Mouse (Mus musculus) midbrain, postnatal 0 days (tissue): ENCODE data around the gene Chrnb2. TPM values are rescaled to one million over a fixed set of nuclear protein-coding genes. Genes with fewer than 3 reads are reported as not detected.

Experiments used
- ATAC-seq: fragments of 200-750 bp; cut with Nextera tagmentation; 2 replicates; pipeline ENCODE4 v1.8.0; 2017; ENCODE audit warnings: moderate number of reproducible peaks, mild to moderate bottlenecking, moderate TSS enrichment, moderate library complexity; ENCODE audit not compliant: low FRiP score
- DNase-seq: peaks from one replicate; pipeline ENCODE4 v3.0.0-alpha.2; 2015; ENCODE audit warnings: low spot score
- H3K27ac ChIP-seq: fragments of 300-500 bp; sonication (generic); 2 replicates; pipeline ENCODE4 v1.5.1; 2014; ENCODE audit warnings: low read depth, mild to moderate bottlenecking, low read length, mixed read lengths
- H3K27me3 ChIP-seq: fragments of 300-500 bp; sonication (generic); 2 replicates; pipeline ENCODE4 v1.6.1; 2014; ENCODE audit warnings: low read length, control low read depth, mixed read lengths; ENCODE audit not compliant: insufficient read depth
- H3K36me3 ChIP-seq: fragments of 300-500 bp; sonication (generic); 2 replicates; pipeline ENCODE4 v1.6.1; 2014; ENCODE audit warnings: low read length, control low read depth, mixed read lengths; ENCODE audit not compliant: insufficient read depth
- H3K4me1 ChIP-seq: fragments of 300-500 bp; sonication (generic); 2 replicates; pipeline ENCODE4 v1.6.1; 2014; ENCODE audit warnings: mild to moderate bottlenecking, control low read depth, antibody characterized with exemption, low read length, mixed read lengths; ENCODE audit not compliant: insufficient read depth
- H3K4me2 ChIP-seq: fragments of 300-500 bp; sonication (generic); 2 replicates; pipeline ENCODE4 v1.6.1; 2014; ENCODE audit warnings: low read depth, mild to moderate bottlenecking, low read length, mixed read lengths; ENCODE audit not compliant: poor library complexity, severe bottlenecking
- H3K4me3 ChIP-seq: fragments of 300-500 bp; sonication (generic); 2 replicates; pipeline ENCODE4 v1.5.1; 2014; ENCODE audit warnings: low read depth, mild to moderate bottlenecking, low read length, moderate library complexity
- H3K9ac ChIP-seq: fragments of 300-500 bp; sonication (generic); replicated peaks from 2 replicates; pipeline ENCODE4 v1.6.1; 2014; ENCODE audit warnings: mild to moderate bottlenecking, low read length, moderate library complexity, mixed read lengths; ENCODE audit not compliant: poor library complexity, severe bottlenecking
- H3K9me3 ChIP-seq: fragments of 300-500 bp; sonication (generic); 2 replicates; pipeline ENCODE4 v1.6.1; 2016; ENCODE audit warnings: low read length, control low read depth
- CTCF ChIP-seq: IDR thresholded peaks from 2 replicates; pipeline ENCODE4 v1.5.1; 2016; ENCODE audit warnings: antibody characterized with exemption, mild to moderate bottlenecking
- WGBS: fragments of 180-500 bp; shearing (Covaris S2); extraction: QIAGEN DNeasy Blood & Tissue Kit; methylation state at CpG from one replicate; pipeline ENCODE4 v1.1.7; 2014; 5-methylcytosine and 5-hydroxymethylcytosine counted together
- polyA plus RNA-seq: library from polyadenylated mRNA; unstranded; fragments of >200 nt; fragmentation: Nextera tagmentation; extraction: Ambion mirVana; gene quantifications from 2 replicates; pipeline ENCODE4 v1.2.1, GENCODE M21; 2015
- total RNA-seq: library from RNA; depleted of rRNA; stranded (reverse); fragments of >200 nt; gene quantifications from 2 replicates; pipeline ENCODE4 v1.2.3, GENCODE M21; 2014

Gene Chrnb2
- total and polyA plus RNA-seq, 2 experiments from 2014 or later = 20.5 to 47.3 TPM

DNA sequence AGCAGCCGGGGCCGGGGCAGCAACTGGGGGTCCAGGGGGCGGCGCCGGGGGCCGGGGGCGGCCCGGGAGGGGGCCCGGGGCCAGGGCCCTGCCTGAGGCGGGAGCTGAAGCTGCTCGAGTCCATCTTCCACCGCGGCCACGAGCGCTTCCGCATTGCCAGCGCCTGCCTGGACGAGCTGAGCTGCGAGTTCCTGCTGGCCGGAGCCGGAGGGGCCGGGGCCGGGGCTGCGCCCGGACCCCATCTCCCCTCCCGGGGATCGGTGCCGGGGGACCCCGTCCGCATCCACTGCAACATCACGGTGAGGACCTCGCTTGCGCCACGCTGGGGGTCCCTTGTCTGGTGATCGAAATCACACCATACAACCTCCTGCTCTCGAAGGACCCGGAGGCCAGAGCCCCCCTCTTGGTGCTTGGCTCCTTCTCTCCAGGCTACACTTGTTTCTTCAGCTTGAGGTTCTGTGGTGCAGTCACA is 9.3 kb upstream of the Chrnb2 start:
- no peaks in the 10 kb centered on the region for H3K9me3 ChIP-seq
- TF ChIP-seq CTCF = no peak
- ATAC-seq = no peak; the same call in none of the 2 replicates
- DNase-seq = peak; percentile 22
- peaks cover 19% of the 10 kb centered on the region for H3K36me3 ChIP-seq
- peak overlapping the region; percentile 93 for H3K27ac ChIP-seq
- peak overlapping the region; percentile 97 for H3K9ac ChIP-seq
- WGBS = 1% methylated on average over 26 of the region's 37 CpGs
- peak overlapping the region; percentile 92 for H3K4me2 ChIP-seq
- H3K4me1 ChIP-seq = peaks cover 14% of the 10 kb centered on the region
- H3K4me3 ChIP-seq = peak overlapping the region; percentile 94
- H3K27me3 ChIP-seq = no peaks in the 10 kb centered on the region

DNA sequence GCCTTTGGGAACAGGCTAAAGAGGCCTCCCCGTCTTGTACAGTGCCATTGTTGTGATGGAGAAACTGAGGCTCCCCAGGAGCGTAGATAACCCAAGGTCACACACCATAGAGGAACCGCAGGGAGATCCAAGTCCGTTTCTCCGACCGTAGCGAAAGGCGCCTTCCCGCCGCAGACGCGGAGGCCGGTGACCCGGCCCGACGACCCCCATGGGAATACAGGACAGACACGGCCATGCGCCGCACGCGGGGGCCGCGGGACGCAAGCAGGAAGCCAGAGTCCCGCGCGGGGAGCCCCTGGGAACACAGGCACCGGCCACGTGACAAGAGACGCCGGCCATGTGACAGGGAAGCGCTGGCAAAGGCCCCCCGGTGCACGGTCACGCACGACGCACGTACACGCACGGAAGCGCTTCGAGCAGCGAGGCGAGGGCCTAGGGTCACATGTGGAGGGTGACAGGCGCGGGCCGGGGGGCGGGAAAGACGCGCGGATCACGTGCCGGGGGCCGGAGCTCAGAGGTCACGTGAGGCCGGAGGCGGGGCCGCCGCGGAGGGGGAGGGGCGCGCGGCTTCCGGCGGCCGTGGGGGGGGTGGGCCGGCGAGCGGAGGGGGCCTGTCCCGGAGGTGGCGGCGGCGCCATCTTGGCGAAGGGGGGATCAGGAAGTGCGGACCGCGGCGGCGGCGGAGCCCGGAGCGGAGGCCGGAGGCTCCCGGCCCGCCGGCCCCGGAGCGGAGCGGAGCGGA is 8.7 kb upstream of the Chrnb2 start, which contains the start of gene Ube2q1:
Gene Ube2q1 (plus strand): TSS at position 649 of the 742 bp plus-strand sequence.
- ATAC-seq = peak; percentile 96
- H3K36me3 ChIP-seq = peaks cover 13% of the 10 kb centered on the region
- H3K27me3 ChIP-seq = no peaks in the 10 kb centered on the region
- peak; percentile 98 for DNase-seq
- WGBS = under 1% methylated on average over 57 of the region's 90 CpGs
- peak within 1 kb of the TSS; percentile 97 for H3K9ac ChIP-seq
- peak within 1 kb of the TSS; percentile 93 for H3K27ac ChIP-seq
- TF ChIP-seq CTCF = no peak
- H3K4me3 ChIP-seq = peak within 1 kb of the TSS; percentile 94
- peak within 1 kb of the TSS; percentile 92 for H3K4me2 ChIP-seq
- peaks cover 14% of the 10 kb centered on the region for H3K4me1 ChIP-seq
- no peaks in the 10 kb centered on the region for H3K9me3 ChIP-seq

DNA sequence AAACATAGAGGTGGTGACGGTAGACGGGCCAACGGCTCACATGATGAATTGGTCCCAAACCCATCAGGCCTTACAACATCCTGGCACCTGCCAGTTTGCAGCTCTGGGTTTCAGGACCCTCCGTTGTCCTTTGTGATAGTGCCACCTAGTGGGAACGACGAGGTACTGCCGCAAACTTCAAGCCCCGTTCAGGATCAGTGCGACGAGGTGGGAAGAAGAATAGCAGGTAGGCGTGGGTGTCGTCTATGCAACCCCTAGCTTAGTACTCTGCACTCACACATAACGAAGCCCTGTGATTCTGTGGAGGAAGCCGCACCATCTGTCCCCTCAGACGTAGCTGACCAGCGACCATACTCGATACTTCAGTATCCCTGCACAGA is 8.1 kb upstream of the Chrnb2 start:
- peaks cover 14% of the 10 kb centered on the region for H3K4me1 ChIP-seq
- peak; percentile 99 for TF ChIP-seq CTCF
- H3K27ac ChIP-seq = peak overlapping the region; percentile 93
- peak; percentile 91 for DNase-seq
- H3K36me3 ChIP-seq = peaks cover 12% of the 10 kb centered on the region
- H3K27me3 ChIP-seq = no peaks in the 10 kb centered on the region
- under 1% methylated on average over 17 of the region's 17 CpGs for WGBS
- H3K9me3 ChIP-seq = no peaks in the 10 kb centered on the region
- peak overlapping the region; percentile 92 for H3K4me2 ChIP-seq
- H3K4me3 ChIP-seq = peak overlapping the region; percentile 94
- H3K9ac ChIP-seq = peak overlapping the region; percentile 97
- peak; percentile 77 for ATAC-seq

DNA sequence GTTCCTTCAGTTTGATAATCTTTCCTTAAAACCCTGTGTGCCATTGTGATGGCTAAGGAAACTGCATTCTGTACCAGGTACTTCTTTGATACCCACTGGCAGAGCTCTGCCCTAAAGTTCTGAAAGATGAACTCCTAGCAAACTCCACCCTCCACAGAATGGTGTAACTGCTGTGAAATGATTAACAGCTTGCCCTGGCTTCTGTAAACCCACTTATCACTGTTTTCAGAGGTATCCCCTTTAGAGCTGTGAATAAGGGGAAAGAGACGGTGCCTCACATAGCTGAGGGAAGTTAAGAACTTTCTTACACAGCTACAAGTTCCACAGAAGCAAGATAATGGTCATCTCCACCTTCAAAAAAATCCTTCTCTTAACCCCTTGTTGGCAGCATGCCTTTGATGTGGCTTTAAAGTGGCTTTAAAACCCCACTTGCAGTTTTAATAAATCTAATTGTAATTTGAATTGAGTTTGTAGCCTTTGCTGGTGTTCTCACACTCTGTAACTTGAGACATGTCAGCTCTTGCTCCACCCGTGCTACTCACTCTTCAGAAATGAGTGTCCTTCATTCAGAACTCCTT is 6.1 kb upstream of the Chrnb2 start:
- no peak for TF ChIP-seq CTCF
- no peak overlapping the region; the same call in 1 of the 2 replicates for H3K9ac ChIP-seq
- no peaks in the 10 kb centered on the region for H3K27me3 ChIP-seq
- no peaks in the 10 kb centered on the region for H3K9me3 ChIP-seq
- WGBS = 51% methylated on average over 2 of the region's 2 CpGs
- no peak overlapping the region for H3K27ac ChIP-seq
- ATAC-seq (no peak), DNase-seq (no peak)
- peaks cover 14% of the 10 kb centered on the region for H3K4me1 ChIP-seq
- H3K4me3 ChIP-seq = no peak overlapping the region
- no peak overlapping the region for H3K4me2 ChIP-seq
- no peaks in the 10 kb centered on the region for H3K36me3 ChIP-seq

DNA sequence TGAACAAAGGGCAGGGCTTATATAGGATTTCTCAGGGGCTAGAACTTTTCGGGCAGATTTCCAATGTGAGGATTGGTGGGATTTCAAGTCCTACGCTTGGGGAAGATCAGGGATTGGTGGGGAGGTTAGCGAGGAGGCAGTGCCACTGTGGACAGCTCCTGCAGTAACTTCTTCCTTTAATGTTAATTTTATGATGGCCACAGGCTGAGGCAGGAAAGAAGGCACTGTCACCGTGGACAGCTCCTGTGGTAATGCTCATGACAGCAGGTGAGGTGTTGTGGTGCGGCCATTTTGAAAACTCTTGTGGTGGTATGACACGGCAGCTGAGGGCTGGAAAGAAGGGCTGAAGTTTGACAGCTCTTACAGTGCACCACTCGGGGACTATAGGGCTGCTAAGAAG is 5.2 kb upstream of the Chrnb2 start:
- Histone ChIP-seq H3K4me2 (no peak overlapping the region), H3K4me3 (no peak overlapping the region), H3K4me1 (peaks cover 6% of the 10 kb centered on the region), H3K36me3 (no peaks in the 10 kb centered on the region), H3K27me3 (no peaks in the 10 kb centered on the region), H3K9me3 (no peaks in the 10 kb centered on the region), H3K27ac (no peak overlapping the region), H3K9ac (no peak overlapping the region)
- TF ChIP-seq CTCF = no peak
- WGBS = 76% methylated on average over 7 of the region's 7 CpGs
- no peak for ATAC-seq
- DNase-seq = no peak

DNA sequence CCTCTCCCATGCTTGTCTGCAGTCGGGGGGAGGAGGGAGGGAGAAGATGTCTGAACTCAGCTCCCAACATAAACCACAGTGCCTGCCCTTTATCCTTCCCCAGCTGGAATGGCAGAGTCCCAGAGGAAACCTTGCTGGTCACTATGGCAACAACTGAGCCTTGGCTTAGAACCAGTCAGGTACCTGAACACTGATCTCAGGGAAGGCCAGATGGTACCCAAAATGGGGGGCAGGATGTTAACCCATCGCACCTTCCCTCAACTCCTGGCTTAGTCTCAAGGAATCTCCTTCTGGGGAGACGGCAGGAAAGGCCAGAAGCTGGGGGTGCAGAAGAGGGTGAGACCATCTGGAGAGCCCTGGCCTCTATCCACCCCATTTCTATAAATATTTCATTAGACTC is 4.6 kb downstream of the Chrnb2 start:
- H3K36me3 ChIP-seq = peaks cover 44% of the 10 kb centered on the region

More for the DNA sequence above, 4.6 kb downstream of the Chrnb2 start:
- peak; percentile 39 for DNase-seq
- Histone ChIP-seq H3K4me2 (peak overlapping the region; percentile 37), H3K27me3 (no peaks in the 10 kb centered on the region), H3K9me3 (no peaks in the 10 kb centered on the region), H3K4me3 (0 out of 2 replicates have a peak overlapping the region, but pooled peaks have one; percentile 2), H3K4me1 (peaks cover 18% of the 10 kb centered on the region; the same call in 1 of the 2 replicates), H3K9ac (peak overlapping the region; percentile 50), H3K27ac (no peak overlapping the region)
- no peak for ATAC-seq
- 44% methylated on average over 3 of the region's 3 CpGs for WGBS
- TF ChIP-seq CTCF = no peak
